Mouse (Mus musculus): ENCODE measurements around the gene Ube4a. TPM values are rescaled to one million over a fixed set of nuclear protein-coding genes. Genes with fewer than 3 reads are reported as not detected.
A peak's percentile ranks its signal among the peaks of the same experiment; 100 is the strongest.

Ube4a gene
- 10 to 100 TPM; 66.7 to 69.0 TPM for total RNA-seq (2021)
- long read RNA-seq, experiment 1, partial matches to known transcripts, result 1 of 4 reads
- long read RNA-seq, experiment 1, other reads (novel, unspliced or antisense), result 2 of 4 reads
- long read RNA-seq, experiment 2, partial matches to known transcripts, result 1 of 3 reads
- long read RNA-seq, experiment 2, other reads (novel, unspliced or antisense), result 1 of 3 reads

GRCm38 (mm10) chr9:44965126-44965832, at the start of gene Ube4a:
Gene Ube4a (minus strand): TSS chr9:44965600.
- DNase-seq (ENCODE audit: low spot score in 2 of 2), result peak; percentile 100

- no peak for DNase-seq (ENCODE audit: low spot score in 2 of 2)
Measured at GRCm38 (mm10) chr9:45014879-45015278, 49.5 kb upstream of the Ube4a start.

- no peak for DNase-seq (ENCODE audit: low spot score in 2 of 2)
Measured at GRCm38 (mm10) chr9:45011291-45011690, 45.9 kb upstream of the Ube4a start.

- no peak for DNase-seq (ENCODE audit: low spot score in 2 of 2)
Measured at GRCm38 (mm10) chr9:45010461-45010860, 45.1 kb upstream of the Ube4a start.

GRCm38 (mm10) chr9:45009180-45010078, 44.0 kb upstream of the Ube4a start, which contains the start of gene Cd3e:
Gene Cd3e (minus strand): TSS chr9:45009627.
- no peak for DNase-seq (ENCODE audit: low spot score in 2 of 2)

GRCm38 (mm10) chr9:45008342-45008741, 42.9 kb upstream of the Ube4a start:
- no peak for DNase-seq (ENCODE audit: low spot score in 2 of 2)

GRCm38 (mm10) chr9:45007404-45007803, 42.0 kb upstream of the Ube4a start:
- DNase-seq (ENCODE audit: low spot score in 2 of 2), result no peak

GRCm38 (mm10) chr9:45000249-45000648, 34.8 kb upstream of the Ube4a start:
- DNase-seq (ENCODE audit: low spot score in 2 of 2), result no peak

GRCm38 (mm10) chr9:44999776-45000175, 34.4 kb upstream of the Ube4a start:
- no peak for DNase-seq (ENCODE audit: low spot score in 2 of 2)

GRCm38 (mm10) chr9:44999171-44999570, 33.8 kb upstream of the Ube4a start:
- DNase-seq (ENCODE audit: low spot score in 2 of 2), result peak; percentile 3 to 11

- no peak for DNase-seq (ENCODE audit: low spot score in 2 of 2)
Measured at GRCm38 (mm10) chr9:44998138-44998537, 32.7 kb upstream of the Ube4a start.

GRCm38 (mm10) chr9:44996590-44996989, 31.2 kb upstream of the Ube4a start:
- DNase-seq (ENCODE audit: low spot score in 2 of 2), result no peak

GRCm38 (mm10) chr9:44994962-44995361, 29.6 kb upstream of the Ube4a start:
- no peak for DNase-seq (ENCODE audit: low spot score in 2 of 2)

- no peak for DNase-seq (ENCODE audit: low spot score in 2 of 2)
Measured at GRCm38 (mm10) chr9:44993268-44993667, 27.9 kb upstream of the Ube4a start.

GRCm38 (mm10) chr9:44992271-44992670, 26.9 kb upstream of the Ube4a start:
- DNase-seq (ENCODE audit: low spot score in 2 of 2), result no peak

GRCm38 (mm10) chr9:44991821-44992220, 26.4 kb upstream of the Ube4a start:
- no peak for DNase-seq (ENCODE audit: low spot score in 2 of 2)

- no peak for DNase-seq (ENCODE audit: low spot score in 2 of 2)
Measured at GRCm38 (mm10) chr9:44986976-44987375, 21.6 kb upstream of the Ube4a start.

- DNase-seq (ENCODE audit: low spot score in 2 of 2), result no peak
Measured at GRCm38 (mm10) chr9:44986242-44986781, 20.9 kb upstream of the Ube4a start.

GRCm38 (mm10) chr9:44985721-44986161, 20.3 kb upstream of the Ube4a start:
- DNase-seq (ENCODE audit: low spot score in 2 of 2), result no peak

- DNase-seq (ENCODE audit: low spot score in 2 of 2), result no peak
Measured at GRCm38 (mm10) chr9:44983001-44983400, 17.6 kb upstream of the Ube4a start.

GRCm38 (mm10) chr9:44982531-44982930, 17.1 kb upstream of the Ube4a start:
- DNase-seq (ENCODE audit: low spot score in 2 of 2), result no peak

Measured in left cerebral cortex, adult 18-20 months (tissue).